Mouse (Mus musculus): Measurements from ENCODE around the gene Pate2.

DNA sequence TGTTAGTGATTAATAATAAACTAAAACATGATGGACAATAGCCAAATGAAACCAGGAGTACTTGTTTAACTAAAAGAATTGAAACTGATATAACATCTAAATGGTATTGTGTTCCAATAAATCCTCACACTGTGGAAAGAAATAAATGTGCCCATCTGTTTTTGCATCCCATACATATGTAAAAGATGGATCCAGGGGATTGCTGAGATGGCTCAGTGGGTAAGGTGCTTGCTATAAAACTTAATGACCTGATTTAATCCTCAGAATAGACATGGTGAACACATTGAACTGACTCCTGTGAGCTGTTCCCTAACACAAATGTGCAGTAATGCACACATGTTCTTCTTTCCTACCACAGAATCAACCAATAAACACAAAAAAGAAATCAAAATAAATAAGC lies 121.8 kb downstream of the Pate2 start:
- TF ChIP-seq POLR2A (IDR thresholded peaks at IDR 0.05; ENCODE audit: low read depth, low read length) (no peak), CTCF (IDR thresholded peaks at IDR 0.05; ENCODE audit: extremely low read depth, insufficient read length, insufficient replicate concordance, low read depth, low read length) (no peak)
